Mouse (Mus musculus) liver, embryonic 14.5 days (tissue): ENCODE measurements at regions not wholly inside any gene's neighbourhood (a gene's known extent, or its start where the extent isn't known, plus 50 kb on each side); places are given as distances from the start of the nearest gene placed in this dataset.

Experiments
- ATAC-seq: fragments of 200-750 bp; cut with Nextera tagmentation; 2 replicates; pipeline ENCODE4 v1.8.0; 2017; ENCODE audit warnings: moderate number of reproducible peaks, mild to moderate bottlenecking, moderate library complexity; ENCODE audit not compliant: insufficient read depth
- DNase-seq, 3 experiments: peaks; one replicate each; pipeline ENCODE4 v3.0.0-alpha.2; 2012 to 2013; ENCODE audit warnings: low read depth in 3 of 3, low spot score in 3 of 3
- H3K27ac ChIP-seq: fragments of 300-500 bp; sonication (generic); 2 replicates; pipeline ENCODE4 v1.5.1; 2014; ENCODE audit warnings: moderate library complexity, mild to moderate bottlenecking, control low read depth, inconsistent platforms
- H3K27me3 ChIP-seq: fragments of 300-500 bp; sonication (generic); 2 replicates; pipeline ENCODE4 v1.6.1; 2014; ENCODE audit warnings: mild to moderate bottlenecking, low read length, moderate library complexity; ENCODE audit not compliant: control insufficient read depth, insufficient read depth
- H3K36me3 ChIP-seq: fragments of 300-500 bp; sonication (generic); replicated peaks from 2 replicates; pipeline ENCODE4 v1.6.1; 2014; ENCODE audit warnings: low read depth; ENCODE audit not compliant: control insufficient read depth, insufficient read depth
- H3K4me1 ChIP-seq, 2 experiments: fragments of 200-500 bp in 1 of 2; fragments of 300-500 bp in 1 of 2; sonication (generic) in 1 of 2; replicated peaks; 2 replicates each; pipeline ENCODE4 v1.6.1; 2012 to 2014; ENCODE audit warnings: antibody characterized with exemption in 1 of 2, inconsistent platforms in 1 of 2, low read length in 1 of 2; ENCODE audit not compliant: control insufficient read depth in 2 of 2, insufficient read depth in 2 of 2
- H3K4me2 ChIP-seq: fragments of 300-500 bp; sonication (generic); 2 replicates; pipeline ENCODE4 v1.6.1; 2014; ENCODE audit warnings: low read depth, mild to moderate bottlenecking, control low read depth, moderate library complexity
- H3K4me3 ChIP-seq, 2 experiments: fragments of 200-500 bp in 1 of 2; fragments of 300-500 bp in 1 of 2; sonication (generic) in 1 of 2; 2 replicates each; pipeline ENCODE4 v1.5.1; 2012 to 2014; ENCODE audit warnings: low read depth in 2 of 2, low read length in 2 of 2, mild to moderate bottlenecking in 2 of 2, control low read depth in 1 of 2, inconsistent platforms in 1 of 2, moderate library complexity in 1 of 2; ENCODE audit not compliant: insufficient read depth in 1 of 2
- H3K9ac ChIP-seq: fragments of 300-500 bp; sonication (generic); replicated peaks from 2 replicates; pipeline ENCODE4 v1.6.1; 2014; ENCODE audit warnings: mild to moderate bottlenecking, control low read depth, moderate library complexity
- H3K9me3 ChIP-seq: fragments of 300-500 bp; sonication (generic); 2 replicates; pipeline ENCODE4 v1.6.1; 2016; ENCODE audit warnings: low read length, mixed read lengths; ENCODE audit not compliant: control insufficient read depth
- CTCF ChIP-seq: IDR thresholded peaks from 2 replicates; pipeline ENCODE4 v1.5.1; 2016; ENCODE audit warnings: antibody characterized with exemption, low read depth, control low read depth
- EP300 ChIP-seq: IDR thresholded peaks from 2 replicates; pipeline ENCODE4 v1.6.1; 2016; ENCODE audit warnings: antibody characterized with exemption, low read depth
- WGBS: fragments of 180-500 bp; shearing (Covaris S2); extraction: QIAGEN DNeasy Blood & Tissue Kit; methylation state at CpG from one replicate; pipeline ENCODE4 v1.1.7; 2014; ENCODE audit not compliant: insufficient replicate concordance; 5-methylcytosine and 5-hydroxymethylcytosine counted together

DNA sequence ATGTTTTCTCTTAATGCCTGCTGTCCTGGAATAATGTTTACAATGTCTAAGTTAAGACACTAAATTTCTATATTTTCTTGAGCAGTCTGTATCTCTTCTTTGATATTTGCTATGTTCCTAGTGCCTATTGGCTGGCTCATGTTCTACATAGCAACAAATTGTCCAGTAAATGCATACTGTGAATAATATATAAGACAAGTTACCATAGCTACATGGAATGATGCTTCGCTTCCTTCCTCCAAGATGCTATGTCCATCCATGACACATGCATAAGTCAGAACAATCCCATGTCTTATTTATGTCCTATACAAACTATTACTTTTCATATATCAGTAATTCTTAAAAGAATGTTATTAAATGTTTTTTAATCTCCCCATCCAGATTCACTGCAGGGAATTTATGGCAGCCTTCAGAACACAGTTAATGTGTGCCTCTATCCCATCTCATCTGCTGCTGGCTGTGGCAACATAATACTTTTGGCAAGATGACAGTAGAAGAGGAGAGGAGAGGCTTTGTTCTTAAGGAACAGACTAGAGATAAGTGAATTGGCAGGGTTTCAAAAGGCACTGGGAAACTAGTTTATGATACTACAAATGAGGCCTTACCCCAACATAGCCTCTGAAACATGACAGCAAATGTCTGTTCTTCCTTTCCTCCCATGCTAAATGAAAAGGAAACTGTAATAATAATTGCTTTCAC is 676.9 kb upstream of the 2610301B20Rik start:
- DNase-seq (no peak), ATAC-seq (no peak)
- no peaks in the 10 kb centered on the region for H3K4me1 ChIP-seq
- no peak overlapping the region for H3K4me3 ChIP-seq
- no peak overlapping the region for H3K4me2 ChIP-seq
- H3K27ac ChIP-seq, result no peak overlapping the region
- WGBS, result 68% methylated on average over 1 of the region's 1 CpGs
- H3K9me3 ChIP-seq, result no peaks in the 10 kb centered on the region
- no peaks in the 10 kb centered on the region for H3K36me3 ChIP-seq
- no peaks in the 10 kb centered on the region for H3K27me3 ChIP-seq
- TF ChIP-seq CTCF, result no peak
- TF ChIP-seq EP300, result no peak
- no peak overlapping the region for H3K9ac ChIP-seq

GRCm38 (mm10) chr4:10201835-10202234 is 672.5 kb upstream of the 2610301B20Rik start:
- Histone ChIP-seq H3K4me2 (no peak overlapping the region), H3K27me3 (no peaks in the 10 kb centered on the region), H3K9ac (no peak overlapping the region), H3K4me1 (no peaks in the 10 kb centered on the region), H3K4me3 (no peak overlapping the region), H3K27ac (no peak overlapping the region), H3K9me3 (no peaks in the 10 kb centered on the region), H3K36me3 (no peaks in the 10 kb centered on the region)
- TF ChIP-seq EP300 (no peak), CTCF (no peak)
- WGBS, result 42% methylated on average over 3 of the region's 3 CpGs
- DNase-seq (no peak), ATAC-seq (no peak)

GRCm38 (mm10) chr4:10204224-10204623 is 670.1 kb upstream of the 2610301B20Rik start:
- no peak overlapping the region for H3K27ac ChIP-seq
- no peak for TF ChIP-seq CTCF
- no peak for TF ChIP-seq EP300
- H3K9ac ChIP-seq, result no peak overlapping the region
- no peaks in the 10 kb centered on the region for H3K36me3 ChIP-seq
- no peak for ATAC-seq
- no peaks in the 10 kb centered on the region for H3K9me3 ChIP-seq
- H3K4me2 ChIP-seq, result no peak overlapping the region
- no peak for DNase-seq
- H3K27me3 ChIP-seq, result no peaks in the 10 kb centered on the region
- H3K4me3 ChIP-seq, result no peak overlapping the region
- WGBS, result 74% methylated on average over 1 of the region's 1 CpGs
- no peaks in the 10 kb centered on the region for H3K4me1 ChIP-seq

DNA sequence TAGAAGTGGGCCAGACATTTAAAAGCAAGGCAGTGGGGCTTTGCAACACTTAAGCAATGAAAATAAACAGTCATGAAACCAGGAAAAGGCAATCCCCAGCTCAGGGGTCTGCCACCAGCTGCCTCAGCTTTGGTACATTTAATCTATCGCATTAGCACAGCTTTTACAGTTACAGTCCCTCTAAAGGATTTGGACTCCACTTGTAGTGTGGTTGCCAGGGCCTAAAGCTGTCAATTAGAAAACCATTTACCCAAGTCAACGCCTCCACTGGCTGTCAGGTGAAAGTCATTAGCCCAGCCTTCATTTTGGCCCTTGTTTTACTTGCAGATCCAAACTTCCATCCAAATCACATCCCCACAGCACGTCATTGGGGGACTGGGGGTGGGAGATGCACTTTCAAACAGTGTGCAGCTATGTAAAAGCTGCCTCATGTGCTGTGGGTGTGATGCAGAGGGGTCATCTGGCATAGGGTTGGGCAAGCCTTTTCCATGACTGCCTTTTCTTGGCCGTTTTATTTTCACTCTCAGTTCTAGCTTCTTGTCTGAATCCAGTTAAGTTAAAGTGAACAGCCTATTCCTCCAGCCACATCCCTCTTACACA is 664.9 kb upstream of the 2610301B20Rik start:
- Histone ChIP-seq H3K9me3 (no peaks in the 10 kb centered on the region), H3K36me3 (no peaks in the 10 kb centered on the region), H3K4me1 (no peaks in the 10 kb centered on the region), H3K27ac (no peak overlapping the region), H3K4me3 (no peak overlapping the region), H3K9ac (no peak overlapping the region), H3K27me3 (no peaks in the 10 kb centered on the region), H3K4me2 (no peak overlapping the region)
- ATAC-seq (no peak), DNase-seq (no peak)
- TF ChIP-seq CTCF (no peak), EP300 (no peak)
- 42% methylated on average over 4 of the region's 4 CpGs for WGBS

DNA sequence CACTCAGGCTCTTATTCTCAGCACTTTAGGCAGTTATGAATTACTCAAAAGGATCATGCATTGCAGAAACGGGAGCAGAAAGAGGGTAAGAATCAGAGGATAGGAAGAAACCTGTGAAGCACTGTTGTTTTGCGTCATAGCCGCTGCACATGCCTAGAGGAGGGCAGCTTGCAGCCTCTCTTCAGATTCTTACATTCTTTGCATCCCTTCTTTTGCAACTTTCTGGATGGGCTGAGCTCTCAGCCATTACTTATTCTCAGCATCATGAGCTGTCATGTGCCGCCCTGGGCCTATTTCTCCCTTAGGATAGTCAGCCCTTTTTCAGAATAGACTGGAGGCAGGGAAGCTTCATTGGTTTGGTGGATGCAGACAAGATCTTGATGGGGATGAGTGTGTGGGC is 663.0 kb upstream of the 2610301B20Rik start:
- no peak overlapping the region for H3K4me3 ChIP-seq
- WGBS, result 74% methylated on average over 4 of the region's 4 CpGs
- no peak for TF ChIP-seq CTCF
- TF ChIP-seq EP300, result no peak
- no peaks in the 10 kb centered on the region for H3K9me3 ChIP-seq
- no peaks in the 10 kb centered on the region for H3K27me3 ChIP-seq
- ATAC-seq, result no peak
- no peaks in the 10 kb centered on the region for H3K4me1 ChIP-seq
- H3K36me3 ChIP-seq, result no peaks in the 10 kb centered on the region
- DNase-seq, result no peak
- no peak overlapping the region for H3K4me2 ChIP-seq
- no peak overlapping the region for H3K9ac ChIP-seq
- H3K27ac ChIP-seq, result no peak overlapping the region
